Mouse (Mus musculus) left cerebral cortex, adult 6 months (tissue): ENCODE data around the gene Zc3h4. TPM values are rescaled to one million over a fixed set of nuclear protein-coding genes. Genes with fewer than 3 reads are reported as not detected.

ENCODE experiments used
- long read RNA-seq, 2 experiments: library from polyadenylated mRNA; unstranded; transcript quantifications; one replicate each; pipeline ENCODE4 v2.0.0; 2019 to 2020
- polyA plus RNA-seq: library from polyadenylated mRNA; unstranded; fragments of <200 nt; fragmentation: Nextera tagmentation; gene quantifications from 2 replicates; pipeline ENCODE4 v1.2.3, GENCODE M21; 2021

The Zc3h4 gene
- polyA plus RNA-seq, result 4.2 and 7.6 TPM in 2 replicates
- long read RNA-seq, experiment 1, partial matches to known transcripts, result 0 of 5 reads
- long read RNA-seq, experiment 1, other reads (novel, unspliced or antisense), result 5 of 5 reads
- long read RNA-seq, experiment 2, partial matches to known transcripts, result 0 of 7 reads
- long read RNA-seq, experiment 2, other reads (novel, unspliced or antisense), result 7 of 7 reads

DNA sequence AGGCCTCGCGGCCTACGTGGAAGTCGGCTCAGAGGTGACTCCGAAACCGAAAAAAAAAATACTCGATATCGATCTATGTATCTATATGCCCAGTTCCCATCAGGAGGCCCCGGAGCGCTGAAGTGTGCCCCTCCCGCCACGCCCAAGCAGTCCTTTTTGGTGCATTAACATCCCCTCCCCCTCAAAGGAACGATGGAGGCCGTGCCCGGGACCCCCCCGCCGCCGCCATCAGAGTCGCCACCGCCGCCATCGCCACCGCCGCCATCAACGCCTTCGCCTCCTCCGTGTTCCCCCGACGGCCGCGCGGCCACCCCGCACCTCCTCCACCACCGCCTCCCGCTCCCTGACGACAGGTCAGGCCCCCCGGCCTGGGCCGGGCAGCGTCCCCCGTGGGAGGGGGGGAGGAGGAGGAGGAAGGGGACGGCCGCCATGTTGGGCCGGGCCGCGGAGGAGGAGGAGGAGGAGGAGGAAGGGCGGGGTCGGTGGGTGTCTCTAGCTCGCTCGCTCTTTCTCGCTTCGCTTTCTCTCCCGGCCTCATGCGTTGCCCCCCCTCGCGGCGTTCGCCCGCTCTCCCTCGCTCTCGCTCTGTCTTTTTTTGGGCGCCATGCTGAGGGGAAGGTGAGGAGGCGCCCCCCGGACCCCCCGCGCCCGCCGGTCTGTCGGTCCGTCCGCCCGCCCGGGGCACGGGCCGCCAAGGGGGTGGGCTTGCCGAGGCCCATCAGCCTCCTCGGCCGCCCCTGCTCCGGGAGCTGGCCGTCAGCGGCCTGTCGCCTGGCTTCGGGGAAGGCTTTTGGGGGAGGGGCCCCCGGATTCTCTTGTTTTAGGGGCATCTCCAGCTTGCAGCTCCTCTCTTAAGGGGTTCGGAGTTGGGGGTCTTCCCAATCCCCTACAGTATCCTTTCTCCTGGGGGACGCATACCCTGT, at the start of gene Zc3h4:
TSS of gene Zc3h4 (plus strand) at position 222 of the 923 bp plus-strand sequence.

DNA sequence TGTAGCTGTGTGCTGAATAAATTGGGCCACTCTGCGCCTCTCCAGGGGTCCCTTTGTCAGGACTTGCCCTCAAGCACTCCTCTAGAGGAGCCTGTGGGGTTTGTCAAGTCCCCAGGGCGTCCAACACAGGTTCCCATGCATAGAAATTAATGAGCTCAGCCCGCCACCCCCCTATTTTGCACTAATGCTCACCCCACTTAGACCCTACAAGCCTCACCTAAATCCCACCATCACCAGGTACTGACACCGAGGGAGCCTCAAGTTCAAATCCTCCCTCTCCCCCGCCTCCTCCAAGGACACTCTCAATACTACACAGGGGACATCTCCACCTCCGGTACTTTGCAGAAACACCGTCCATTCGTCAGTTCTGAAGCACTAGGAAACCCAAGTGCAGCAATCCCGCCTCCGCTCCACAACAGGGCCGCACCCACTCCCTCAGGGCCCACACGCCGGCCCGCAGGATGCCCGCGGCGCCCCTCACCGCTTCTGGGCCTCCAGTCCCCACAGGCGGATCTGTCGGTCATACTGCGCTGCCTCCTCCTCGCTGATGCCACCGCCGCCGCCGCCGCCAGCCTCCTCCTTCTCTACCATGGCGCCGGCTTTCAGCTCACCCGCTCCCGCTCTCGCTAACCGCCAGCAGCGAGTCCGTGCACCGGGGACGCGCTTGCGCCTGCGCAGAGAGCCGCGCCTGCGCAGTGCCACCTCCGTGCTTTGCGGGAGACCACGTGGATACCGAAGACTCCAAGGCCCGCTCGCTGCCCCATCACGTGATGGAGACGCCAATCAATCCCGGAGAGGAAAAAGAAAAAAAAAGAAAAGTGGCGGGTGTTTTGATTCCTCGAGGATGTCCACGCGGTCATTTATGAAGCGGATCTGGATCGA, 13.3 kb upstream of the Zc3h4 start, which contains the start of gene Sae1:
TSS of gene Sae1 (minus strand) at position 647 of the 882 bp plus-strand sequence.

DNA sequence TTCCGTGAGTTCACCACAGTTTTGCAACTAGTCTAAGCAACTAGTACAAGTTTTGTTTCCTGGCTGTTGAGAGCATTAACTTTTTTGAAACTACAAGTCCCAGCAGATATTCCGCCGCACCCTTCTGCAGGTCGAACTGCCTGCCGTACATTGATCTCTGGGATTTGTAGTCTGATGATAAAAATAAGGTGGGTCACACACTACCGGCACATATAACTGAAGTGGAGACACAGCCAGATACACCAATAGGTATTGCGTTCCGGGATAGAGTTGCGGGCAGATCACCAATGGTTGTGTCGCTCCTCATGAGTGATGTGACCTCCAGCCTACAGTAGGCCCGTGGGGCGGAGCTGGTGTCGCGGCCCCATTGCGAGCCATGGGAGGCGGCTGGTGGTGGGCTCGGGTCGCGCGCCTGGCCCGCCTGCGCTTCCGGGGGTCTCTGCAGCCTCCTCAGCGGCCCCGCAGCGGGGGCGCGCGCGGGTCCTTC, 51.9 kb downstream of the Zc3h4 start, which contains the start of gene Tmem160:
TSS of gene Tmem160 (plus strand) at position 193 of the 487 bp plus-strand sequence.

DNA sequence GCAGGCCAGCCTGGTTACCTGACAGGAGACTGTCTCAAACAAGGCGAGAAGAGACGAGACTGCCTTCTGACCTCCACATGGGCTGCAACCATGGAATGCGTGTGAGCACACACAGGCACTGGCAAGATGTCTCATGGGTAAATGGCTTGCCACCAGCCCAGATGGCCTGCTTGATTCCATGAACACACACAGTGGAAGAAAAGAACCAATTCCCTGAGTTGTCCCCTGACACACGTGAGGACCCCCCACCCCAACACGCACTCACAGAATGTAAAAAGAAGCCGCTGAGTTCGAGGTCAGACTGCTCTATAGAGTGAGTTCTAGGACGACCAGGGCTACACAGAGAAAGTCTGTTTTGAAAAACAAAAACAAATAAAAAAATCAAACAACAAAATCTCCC, 76.9 kb downstream of the Zc3h4 start, which contains the start of gene Npas1:
TSS of gene Npas1 (minus strand) at position 101 of the 400 bp plus-strand sequence.

Other genes with a start within 250 kb of the Zc3h4 start
- 31.0 and 31.8 TPM in 2 replicates for gene Meis3, start 225.8 kb upstream of the Zc3h4 start, polyA plus RNA-seq
- gene Dhx34, start 178.9 kb upstream of the Zc3h4 start, polyA plus RNA-seq, result 3.8 and 4.0 TPM in 2 replicates
- gene C5ar2, start 156.8 kb upstream of the Zc3h4 start, polyA plus RNA-seq, result 0.55 and 0.59 TPM in 2 replicates
- gene C5ar1, start 141.4 kb upstream of the Zc3h4 start, polyA plus RNA-seq, result 0.84 and 1.1 TPM in 2 replicates
- gene Inafm1, start 127.3 kb upstream of the Zc3h4 start, polyA plus RNA-seq, result 18.1 and 31.5 TPM in 2 replicates
- 3.6 and 13.8 TPM in 2 replicates for gene Ccdc9, start 114.1 kb upstream of the Zc3h4 start, polyA plus RNA-seq
- 1.3 and 9.8 TPM in 2 replicates for gene Bbc3, start 92.5 kb upstream of the Zc3h4 start, polyA plus RNA-seq
- 156 and 170 TPM in 2 replicates for gene Sae1, start 13.1 kb upstream of the Zc3h4 start, polyA plus RNA-seq
- gene Tmem160, start 51.9 kb downstream of the Zc3h4 start, polyA plus RNA-seq, result 127 and 255 TPM in 2 replicates
- 8.7 and 9.6 TPM in 2 replicates for gene Npas1, start 76.8 kb downstream of the Zc3h4 start, polyA plus RNA-seq
- 11.7 and 14.0 TPM in 2 replicates for gene Arhgap35, start 214.1 kb downstream of the Zc3h4 start, polyA plus RNA-seq